Mouse (Mus musculus) kidney, postnatal 14 days (tissue): Measurements from ENCODE around the gene Ryr2.
"Not testable (repeated sequence)": the region's sequence is repeated elsewhere in the genome, so short reads cannot be mapped to it uniquely, and the experiment has no call there.

Source experiments
- DNase-seq: peaks from one replicate; pipeline ENCODE4 v3.0.0; 2022; ENCODE audit warnings: mixed read lengths

The Ryr2 gene

GRCm38 (mm10) chr13:12106662-12107632, at the start of gene Ryr2:
Gene Ryr2 (minus strand): TSS chr13:12106945.
- peak; percentile 85 for DNase-seq

GRCm38 (mm10) chr13:12153922-12154321, 47.2 kb upstream of the Ryr2 start:
- DNase-seq = no peak

GRCm38 (mm10) chr13:12146918-12147507, 40.3 kb upstream of the Ryr2 start:
- no peak for DNase-seq

- DNase-seq = no peak
Observed at GRCm38 (mm10) chr13:12146402-12146801, 39.7 kb upstream of the Ryr2 start.

- DNase-seq = no peak
Observed at GRCm38 (mm10) chr13:12143347-12143746, 36.6 kb upstream of the Ryr2 start.

- DNase-seq = not testable (repeated sequence)
Observed at GRCm38 (mm10) chr13:12136461-12136860, 29.7 kb upstream of the Ryr2 start.

GRCm38 (mm10) chr13:12133549-12133948, 26.8 kb upstream of the Ryr2 start:
- no peak for DNase-seq

- DNase-seq = no peak
Observed at GRCm38 (mm10) chr13:12132160-12132710, 25.5 kb upstream of the Ryr2 start.

- DNase-seq = no peak
Observed at GRCm38 (mm10) chr13:12129121-12129520, 22.4 kb upstream of the Ryr2 start.

GRCm38 (mm10) chr13:12126099-12126498, 19.4 kb upstream of the Ryr2 start:
- no peak for DNase-seq

- DNase-seq = peak; percentile 43
Observed at GRCm38 (mm10) chr13:12124940-12125540, 18.3 kb upstream of the Ryr2 start.

- DNase-seq = no peak
Observed at GRCm38 (mm10) chr13:12115551-12115950, 8.8 kb upstream of the Ryr2 start.

GRCm38 (mm10) chr13:12114816-12115215, 8.1 kb upstream of the Ryr2 start:
- no peak for DNase-seq

GRCm38 (mm10) chr13:12108955-12109354, 2.2 kb upstream of the Ryr2 start:
- no peak for DNase-seq

GRCm38 (mm10) chr13:12105830-12106628, 716 bp downstream of the Ryr2 start:
- DNase-seq = peak; percentile 6

GRCm38 (mm10) chr13:12105231-12105829, 1.4 kb downstream of the Ryr2 start:
- peak; percentile 2 for DNase-seq

GRCm38 (mm10) chr13:12104318-12104717, 2.4 kb downstream of the Ryr2 start:
- DNase-seq = no peak

- no peak for DNase-seq
Observed at GRCm38 (mm10) chr13:12103017-12103416, 3.7 kb downstream of the Ryr2 start.

- no peak for DNase-seq
Observed at GRCm38 (mm10) chr13:12099446-12099845, 7.3 kb downstream of the Ryr2 start.

- DNase-seq = no peak
Observed at GRCm38 (mm10) chr13:12098981-12099380, 7.8 kb downstream of the Ryr2 start.

- DNase-seq = no peak
Observed at GRCm38 (mm10) chr13:12096382-12096932, 10.3 kb downstream of the Ryr2 start.

- DNase-seq = no peak
Observed at GRCm38 (mm10) chr13:12094569-12094968, 12.2 kb downstream of the Ryr2 start.
